Mouse (Mus musculus) MEL (cell line): ENCODE results near the gene Tnk2. TPM values are rescaled to one million over a fixed set of nuclear protein-coding genes. Genes with fewer than 3 reads are reported as not detected.

Experiments used
- DNase-seq: peaks from one replicate; pipeline ENCODE4 v3.0.0; 2011; ENCODE audit warnings: low read depth, low spot score
- H3K27ac ChIP-seq: 2 replicates; pipeline ENCODE4 v1.5.1; 2012; ENCODE audit warnings: low read depth, mild to moderate bottlenecking, control low read depth, low read length, moderate library complexity; ENCODE audit not compliant: control insufficient read depth
- H3K27me3 ChIP-seq, 2 experiments: fragments of 150-350 bp in 1 of 2; sonication (generic) in 1 of 2; 2 replicates each; pipeline ENCODE4 v1.6.1; 2012; ENCODE audit warnings: low read length in 2 of 2, mild to moderate bottlenecking in 2 of 2, improper control_type of control experiment in 1 of 2, moderate library complexity in 1 of 2; ENCODE audit not compliant: insufficient read depth in 2 of 2, control insufficient read depth in 1 of 2
- H3K36me3 ChIP-seq, 2 experiments: 2 replicates each; pipeline ENCODE4 v1.6.1; 2012 to 2014; ENCODE audit warnings: low read length in 2 of 2, improper control_type of control experiment in 1 of 2, inconsistent platforms in 1 of 2, mild to moderate bottlenecking in 1 of 2; ENCODE audit not compliant: insufficient read depth in 2 of 2, control insufficient read depth in 1 of 2
- H3K4me1 ChIP-seq, 2 experiments: fragments of 150-350 bp in 1 of 2; sonication (generic) in 1 of 2; 2 replicates each; pipeline ENCODE4 v1.6.1; 2012; ENCODE audit warnings: low read length in 2 of 2, improper control_type of control experiment in 1 of 2, mild to moderate bottlenecking in 1 of 2; ENCODE audit not compliant: insufficient read depth in 2 of 2, control insufficient read depth in 1 of 2
- H3K4me3 ChIP-seq, 2 experiments: fragments of 150-350 bp in 1 of 2; sonication (generic) in 1 of 2; 2 replicates each; pipeline ENCODE4 v1.5.1; 2012; ENCODE audit warnings: low read depth in 2 of 2, low read length in 2 of 2, mild to moderate bottlenecking in 2 of 2, moderate library complexity in 2 of 2, control low read depth in 1 of 2, improper control_type of control experiment in 1 of 2; ENCODE audit not compliant: control insufficient read depth in 1 of 2, insufficient read depth in 1 of 2
- H3K79me2 ChIP-seq: 2 replicates; pipeline ENCODE4 v1.6.1; 2012; ENCODE audit warnings: mild to moderate bottlenecking, low read length, moderate library complexity; ENCODE audit not compliant: control insufficient read depth, poor library complexity, insufficient read depth
- H3K9ac ChIP-seq: 2 replicates; pipeline ENCODE4 v1.6.1; 2012; ENCODE audit warnings: low read depth, mild to moderate bottlenecking, control low read depth, low read length, moderate library complexity; ENCODE audit not compliant: control insufficient read depth, poor library complexity, severe bottlenecking
- H3K9me3 ChIP-seq: fragments of 150-350 bp; sonication (generic); replicated peaks from 2 replicates; pipeline ENCODE4 v1.6.1; 2012; ENCODE audit warnings: mild to moderate bottlenecking, low read length, improper control_type of control experiment, moderate library complexity; ENCODE audit not compliant: insufficient read depth
- BHLHE40 ChIP-seq: IDR thresholded peaks from 2 replicates; pipeline ENCODE4 v1.6.1; 2012; ENCODE audit warnings: low read depth, mild to moderate bottlenecking, inconsistent platforms, low read length, improper control_type of control experiment, borderline replicate concordance
- CHD2 ChIP-seq: IDR thresholded peaks from 2 replicates; pipeline ENCODE4 v1.6.1; 2011; ENCODE audit warnings: low read length, improper control_type of control experiment
- CTCF ChIP-seq, 3 experiments: IDR thresholded peaks in 2 of 3; conservative IDR thresholded peaks in 1 of 3; 2 replicates each; pipeline ENCODE4 v1.5.1; 2011 to 2012; ENCODE audit warnings: low read length in 3 of 3, low read depth in 2 of 3, mild to moderate bottlenecking in 2 of 3, improper control_type of control experiment in 1 of 3, inconsistent platforms in 1 of 3, mixed read lengths in 1 of 3, moderate library complexity in 1 of 3; ENCODE audit not compliant: control insufficient read depth in 1 of 3, insufficient read depth in 1 of 3, poor library complexity in 1 of 3, severe bottlenecking in 1 of 3
- E2F4 ChIP-seq: IDR thresholded peaks from 2 replicates; pipeline ENCODE4 v1.6.1; 2011; ENCODE audit warnings: low read depth, low read length, improper control_type of control experiment, borderline replicate concordance
- ELF1 ChIP-seq: IDR thresholded peaks from 2 replicates; pipeline ENCODE4 v1.6.1; 2014; ENCODE audit warnings: low read depth, mild to moderate bottlenecking, inconsistent platforms, low read length, improper control_type of control experiment, moderate library complexity
- GABPA ChIP-seq: IDR thresholded peaks from 2 replicates; pipeline ENCODE4 v1.6.1; 2012; ENCODE audit warnings: low read depth, mild to moderate bottlenecking, inconsistent platforms, low read length, improper control_type of control experiment, moderate library complexity
- KAT2A ChIP-seq: conservative IDR thresholded peaks from 2 replicates; pipeline ENCODE4 v1.6.1; 2012; ENCODE audit warnings: low read depth, low read length, improper control_type of control experiment, inconsistent platforms
- MAFK ChIP-seq: IDR thresholded peaks from 2 replicates; pipeline ENCODE4 v1.6.1; 2011; ENCODE audit warnings: low read depth, mild to moderate bottlenecking, low read length, improper control_type of control experiment, borderline replicate concordance
- NRF1 ChIP-seq: IDR thresholded peaks from 2 replicates; pipeline ENCODE4 v1.6.1; 2014; ENCODE audit warnings: low read depth, mild to moderate bottlenecking, inconsistent platforms, low read length, improper control_type of control experiment, moderate library complexity; ENCODE audit not compliant: poor library complexity, insufficient read depth, severe bottlenecking
- POLR2AphosphoS2 ChIP-seq: IDR thresholded peaks from 2 replicates; pipeline ENCODE4 v1.6.1; 2011; ENCODE audit warnings: low read length, improper control_type of control experiment
- RCOR1 ChIP-seq: IDR thresholded peaks from 2 replicates; pipeline ENCODE4 v1.6.1; 2012; ENCODE audit warnings: low read depth, mild to moderate bottlenecking, inconsistent platforms, low read length, improper control_type of control experiment
- SMC3 ChIP-seq: IDR thresholded peaks from 2 replicates; pipeline ENCODE4 v1.6.1; 2011; ENCODE audit warnings: low read depth, low read length, improper control_type of control experiment
- TBP ChIP-seq: IDR thresholded peaks from 2 replicates; pipeline ENCODE4 v1.8.0; 2011; ENCODE audit warnings: low read depth, low read length, improper control_type of control experiment
- ZC3H11A ChIP-seq: IDR thresholded peaks from 2 replicates; pipeline ENCODE4 v1.6.1; 2012; ENCODE audit warnings: low read depth, mild to moderate bottlenecking, inconsistent platforms, low read length, improper control_type of control experiment
- ZKSCAN1 ChIP-seq: IDR thresholded peaks from 2 replicates; pipeline ENCODE4 v1.6.1; 2012; ENCODE audit warnings: low read depth, mild to moderate bottlenecking, inconsistent platforms, low read length, improper control_type of control experiment, moderate library complexity
- polyA plus RNA-seq, 2 experiments: library from polyadenylated mRNA; stranded (reverse) in 1 of 2; unstranded in 1 of 2; fragments of >175 nt in 1 of 2; fragments of >200 nt in 1 of 2; gene quantifications; 2 replicates each; pipeline versions ENCODE4 v1.2.1 to v1.2.4; 2012; ENCODE audit warnings: low replicate concordance in 2 of 2, low read depth in 1 of 2; ENCODE audit not compliant: insufficient read length in 2 of 2, insufficient read depth in 1 of 2, missing spikeins in 1 of 2
- total RNA-seq: library from RNA; depleted of rRNA; stranded (reverse); fragments of 300-350 nt; gene quantifications from 2 replicates; pipeline ENCODE4 v1.2.3, GENCODE M21; 2012

Gene Tnk2
- total and polyA plus RNA-seq, 3 experiments: 34.8 to 77.0 TPM; not detected in 1

DNA sequence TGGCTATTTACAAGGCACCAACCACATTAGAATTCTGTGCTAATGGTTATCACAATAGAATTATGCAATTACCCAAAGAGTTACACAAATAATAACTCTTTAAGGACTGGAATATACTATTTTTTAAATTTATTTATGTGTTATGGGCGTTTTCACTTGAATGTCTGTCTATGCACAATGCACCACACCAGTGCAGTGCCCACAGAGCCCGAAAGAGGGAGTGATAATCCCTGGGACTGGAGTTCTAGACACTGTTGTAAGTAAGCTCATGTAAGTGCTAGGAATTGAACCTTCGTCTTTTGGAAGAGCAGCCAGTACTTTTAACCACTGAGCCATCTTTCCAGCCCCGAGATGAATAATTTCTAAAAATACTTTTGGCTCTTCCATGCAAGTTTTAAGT, 11.9 kb downstream of the Tnk2 start:
- Histone ChIP-seq H3K36me3 (peaks cover 0 to 9% of the 10 kb centered on the region in 2 experiments; a peak in 2 of 4 replicates), H3K9ac (no peak overlapping the region), H3K4me3 (no peak overlapping the region), H3K9me3 (no peaks in the 10 kb centered on the region), H3K27me3 (no peaks in the 10 kb centered on the region), H3K79me2 (peaks cover 2% of the 10 kb centered on the region; the same call in 1 of the 2 replicates), H3K27ac (no peak overlapping the region), H3K4me1 (peaks cover 0 to 9% of the 10 kb centered on the region in 2 experiments; a peak in 2 of 4 replicates)
- no peak for DNase-seq
- no peak for TF ChIP-seq E2F4
- TF ChIP-seq ZC3H11A: no peak
- TF ChIP-seq CTCF (IDR thresholded peaks at IDR 0.05 in 2 of 3, conservative IDR thresholded peaks at IDR 0.05 in 1 of 3; ENCODE audit: control insufficient read depth in 1 of 3, insufficient read depth in 1 of 3, low read depth in 2 of 3, low read length in 3 of 3, poor library complexity in 1 of 3, severe bottlenecking in 1 of 3): no peak
- TF ChIP-seq GABPA: no peak

DNA sequence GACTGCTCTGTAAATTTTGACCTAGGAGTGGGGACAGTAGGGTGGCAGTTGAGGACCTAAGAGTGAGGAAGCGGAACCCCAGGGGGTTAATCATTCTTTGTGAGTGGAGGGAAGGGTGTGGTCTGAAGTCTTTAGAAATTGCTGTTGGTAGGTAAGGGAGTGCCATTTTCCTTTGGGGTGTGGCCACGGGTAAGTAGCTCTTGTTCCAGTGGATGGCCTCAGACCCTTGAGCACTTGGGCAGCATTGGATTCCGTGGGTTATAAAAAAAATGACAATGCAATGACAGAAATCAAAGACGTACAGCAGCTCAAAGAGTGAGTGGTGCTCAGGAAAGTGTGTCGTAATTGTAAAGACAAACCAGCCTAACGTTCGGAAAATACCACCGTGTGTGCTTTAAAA, 12.6 kb downstream of the Tnk2 start:
- no peak for DNase-seq
- H3K36me3 ChIP-seq: peaks cover 0 to 2% of the 10 kb centered on the region in 2 experiments; a peak in 1 of 4 replicates
- no peak for TF ChIP-seq NRF1
- TF ChIP-seq MAFK: no peak
- no peak for TF ChIP-seq POLR2AphosphoS2
- TF ChIP-seq ELF1: no peak
- TF ChIP-seq TBP: no peak
- no peak for TF ChIP-seq ZC3H11A
- no peak for TF ChIP-seq BHLHE40
- no peak for TF ChIP-seq RCOR1
- no peak overlapping the region for H3K4me3 ChIP-seq
- H3K27ac ChIP-seq: no peak overlapping the region
- H3K4me1 ChIP-seq: peaks cover 0 to 3% of the 10 kb centered on the region in 2 experiments; a peak in 1 of 4 replicates
- H3K27me3 ChIP-seq: no peaks in the 10 kb centered on the region
- H3K9me3 ChIP-seq: no peaks in the 10 kb centered on the region
- H3K79me2 ChIP-seq: peaks cover 2% of the 10 kb centered on the region; the same call in 1 of the 2 replicates
- no peak overlapping the region for H3K9ac ChIP-seq

DNA sequence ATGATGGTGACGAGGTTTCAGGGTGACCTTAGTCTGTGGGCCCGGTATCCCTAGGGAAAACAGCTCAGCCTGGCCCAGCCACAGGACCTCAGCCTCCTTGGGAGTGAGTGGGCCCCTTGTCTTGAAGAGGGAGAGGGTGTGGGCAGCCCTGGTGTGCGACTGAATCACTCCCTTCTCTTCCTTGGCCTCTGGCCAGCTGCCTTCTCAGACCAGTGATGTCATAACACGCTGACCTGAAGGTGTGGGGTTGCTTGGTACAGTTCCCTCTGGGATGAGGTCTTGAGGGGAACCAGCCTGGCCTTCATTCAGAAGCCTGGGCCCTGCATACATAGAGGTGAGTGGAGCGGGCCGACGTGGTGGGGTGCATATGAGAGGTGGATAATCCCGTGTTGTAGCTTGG, 13.1 kb downstream of the Tnk2 start:
- no peak for TF ChIP-seq CHD2
- TF ChIP-seq ELF1: no peak
- TF ChIP-seq KAT2A: no peak
- TF ChIP-seq ZKSCAN1: no peak
- no peak for TF ChIP-seq E2F4
- TF ChIP-seq SMC3: no peak
- no peak for TF ChIP-seq RCOR1
- Histone ChIP-seq H3K4me1 (no peaks in the 10 kb centered on the region), H3K9ac (no peak overlapping the region), H3K36me3 (no peaks in the 10 kb centered on the region; a peak in 1 of 4 replicates), H3K9me3 (no peaks in the 10 kb centered on the region), H3K79me2 (peaks cover 2% of the 10 kb centered on the region; the same call in 1 of the 2 replicates), H3K4me3 (no peak overlapping the region), H3K27me3 (no peaks in the 10 kb centered on the region), H3K27ac (no peak overlapping the region)
- no peak for DNase-seq
